Mouse (Mus musculus): ENCODE measurements around the gene Rhox4d.
"Not testable (repeated sequence)": the region's sequence is repeated elsewhere in the genome, so short reads cannot be mapped to it uniquely, and the experiment has no call there.

Gene Rhox4d

DNA sequence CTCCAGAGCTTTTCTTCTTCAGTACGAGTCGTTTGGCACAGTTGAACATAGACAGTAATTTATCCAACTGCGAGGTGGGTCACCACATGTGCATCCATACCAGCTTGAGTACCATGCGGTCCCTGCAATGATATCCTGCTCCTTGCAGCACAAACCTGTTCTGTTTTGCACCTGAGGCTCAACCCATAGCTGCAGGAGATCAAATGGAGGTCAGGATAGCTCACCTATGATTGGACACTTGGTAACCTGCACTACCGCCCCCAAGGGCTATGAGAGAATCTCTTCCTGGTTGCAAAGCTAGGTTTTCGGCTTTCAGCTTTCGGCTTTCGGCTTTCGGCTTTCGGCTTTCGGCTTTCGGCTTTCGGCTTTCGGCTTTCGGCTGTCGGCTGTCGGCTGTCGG is at the start of gene Rhox4d:
Rhox4d (plus strand) TSS at position 301 of the 400 bp plus-strand sequence.
- not testable (repeated sequence) for DNase-seq (ENCODE audit: low read depth, low spot score)

DNA sequence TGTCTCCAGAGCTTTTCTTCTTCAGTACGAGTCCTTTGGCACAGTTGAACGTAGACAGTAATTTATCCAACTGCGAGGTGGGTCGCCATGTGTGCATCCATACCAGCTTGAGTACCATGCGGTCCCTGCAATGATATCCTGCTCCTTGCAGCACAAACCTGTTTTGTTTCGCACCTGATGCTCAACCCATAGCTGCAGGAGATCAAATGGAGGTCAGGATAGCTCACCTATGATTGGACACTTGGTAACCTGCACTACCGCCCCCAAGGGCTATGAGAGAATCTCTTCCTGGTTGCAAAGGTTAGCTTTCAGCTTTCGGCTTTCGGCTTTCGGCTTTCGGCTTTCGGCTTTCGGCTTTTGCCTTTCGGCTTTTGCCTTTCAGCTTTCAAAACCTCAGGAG is 34.1 kb upstream of the Rhox4d start, which contains the start of gene Rhox4c:
Rhox4c (plus strand) TSS at position 301 of the 400 bp plus-strand sequence.
- DNase-seq (ENCODE audit: low read depth, low spot score) = not testable (repeated sequence)

DNA sequence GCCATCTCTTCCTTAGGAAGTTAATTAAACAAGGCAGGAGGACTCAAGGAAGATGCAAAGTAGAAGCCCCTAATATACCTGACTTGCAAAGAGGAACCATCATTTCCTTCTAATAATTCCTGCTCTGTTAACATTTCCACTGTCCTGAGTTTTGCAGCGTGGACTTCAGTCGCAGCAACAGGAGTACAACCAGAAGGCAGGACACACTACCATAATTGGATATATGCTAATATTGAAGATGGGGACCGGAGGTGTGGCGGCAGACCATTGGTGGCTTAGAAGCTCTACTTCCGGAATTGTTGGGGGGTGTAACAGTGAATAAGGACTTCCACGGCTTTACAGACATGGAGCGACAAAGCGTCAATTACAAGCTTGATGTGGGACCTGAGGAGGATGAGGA is 16.0 kb downstream of the Rhox4d start, which contains the start of gene Rhox2e:
Rhox2e (plus strand) TSS at position 301 of the 400 bp plus-strand sequence.
- DNase-seq (ENCODE audit: low read depth, low spot score) = not testable (repeated sequence)

DNA sequence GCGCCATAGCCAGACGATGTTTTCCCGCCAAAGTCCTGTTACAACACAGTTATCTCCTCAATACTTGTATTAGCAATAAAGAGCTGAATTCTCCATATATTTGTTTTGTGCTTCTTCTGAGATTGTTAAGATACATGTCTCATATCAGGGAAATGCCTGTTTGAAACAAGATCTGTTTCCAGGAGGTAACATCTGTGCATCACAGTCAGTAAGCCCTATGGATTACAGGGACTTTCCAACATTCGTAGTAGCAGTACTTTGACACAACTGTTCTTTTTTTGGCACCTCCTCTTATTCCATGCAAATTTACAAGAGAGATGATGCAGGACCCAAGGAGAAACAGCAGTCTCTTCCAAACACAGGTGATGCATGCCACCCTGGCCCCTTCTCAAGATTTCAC is 27.6 kb downstream of the Rhox4d start, which contains the start of gene Rhox3e:
Rhox3e (plus strand) TSS at position 301 of the 400 bp plus-strand sequence.
- not testable (repeated sequence) for DNase-seq (ENCODE audit: low read depth, low spot score)

DNA sequence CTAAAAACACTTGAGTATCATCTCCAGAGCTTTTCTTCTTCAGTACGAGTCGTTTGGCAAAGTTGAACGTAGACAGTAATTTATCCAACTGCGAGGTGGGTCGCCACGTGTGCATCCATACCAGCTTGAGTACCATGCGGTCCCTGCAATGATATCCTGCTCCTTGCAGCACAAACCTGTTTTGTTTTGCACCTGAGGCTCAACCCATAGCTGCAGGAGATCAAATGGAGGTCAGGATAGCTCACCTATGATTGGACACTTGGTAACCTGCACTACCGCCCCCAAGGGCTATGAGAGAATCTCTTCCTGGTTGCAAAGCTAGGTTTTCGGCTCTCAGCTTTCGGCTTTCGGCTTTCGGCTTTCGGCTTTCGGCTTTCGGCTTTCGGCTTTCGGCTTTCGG is 43.0 kb downstream of the Rhox4d start, which contains the start of gene Rhox4e:
Rhox4e (plus strand) TSS at position 301 of the 400 bp plus-strand sequence.
- DNase-seq (ENCODE audit: low read depth, low spot score) = not testable (repeated sequence)

Data from ZHBTc4 (cell line).